Mouse (Mus musculus) neutrophil, adult 65 days (primary cell): ENCODE results near the gene Spry1. TPM values are rescaled to one million over a fixed set of nuclear protein-coding genes. Genes with fewer than 3 reads are reported as not detected.

Experiments used
- total RNA-seq: library from RNA; stranded (reverse); gene quantifications from 2 replicates; pipeline ENCODE4 v1.2.4, GENCODE M21; 2023

Spry1 gene
- total RNA-seq, result 2.6 and 3.9 TPM in 2 replicates

DNA sequence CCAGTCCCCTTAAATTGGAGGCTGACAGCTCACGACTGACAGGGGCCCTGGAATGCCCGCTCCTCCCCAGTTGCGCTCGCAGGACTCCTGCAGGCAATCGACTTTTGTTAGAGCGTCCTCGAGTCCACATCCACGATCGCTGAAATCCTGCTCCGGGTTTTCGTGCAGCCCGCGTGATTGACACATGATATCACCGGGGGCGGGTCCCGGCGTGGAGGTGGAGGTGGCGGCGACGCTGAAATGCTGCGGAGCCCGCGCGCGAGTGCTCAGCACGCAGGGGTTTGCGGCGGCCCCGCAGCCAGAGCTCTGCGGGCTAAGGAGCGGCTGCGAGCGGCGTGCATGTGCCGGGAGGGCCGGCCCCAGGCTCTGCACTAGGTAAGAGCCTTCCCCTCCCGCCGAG is at the start of gene Spry1:
Gene Spry1, plus strand, starts transcription at position 258 of the 400 bp plus-strand sequence.

Other genes starting within 250 kb of the Spry1 start
- 18.9 and 31.6 TPM in 2 replicates for gene Spata5, start 220.1 kb upstream of the Spry1 start, total RNA-seq
- 3.8 and 4.1 TPM in 2 replicates for gene Nudt6, start 219.7 kb upstream of the Spry1 start, total RNA-seq
- 0.38 TPM in 1 of 2 replicates, not detected in the other for gene Gm5148, start 84.5 kb downstream of the Spry1 start, total RNA-seq